Mouse (Mus musculus) splenic B cell, adult 2 months (primary cell): ENCODE data around the gene Gabarap.

ENCODE experiments used
- DNase-seq: peaks from one replicate; pipeline ENCODE4 v3.0.0-alpha.2; 2011; ENCODE audit warnings: low read depth, low spot score
- H3K27me3 ChIP-seq: 2 replicates; pipeline ENCODE4 v1.6.1; 2012; ENCODE audit warnings: mild to moderate bottlenecking, low read length, moderate library complexity, mixed read lengths; ENCODE audit not compliant: control insufficient read depth, poor library complexity, insufficient read depth, severe bottlenecking
- H3K36me3 ChIP-seq: 2 replicates; pipeline ENCODE4 v1.6.1; 2012; ENCODE audit warnings: mild to moderate bottlenecking, low read length, moderate library complexity, mixed read lengths; ENCODE audit not compliant: control insufficient read depth, poor library complexity, insufficient read depth, severe bottlenecking

Gabarap gene

GRCm38 (mm10) chr11:70030651-70031320 lies 39.8 kb downstream of the Gabarap start:
- no peak for DNase-seq
- H3K36me3 ChIP-seq, result no peaks in the 10 kb centered on the region

GRCm38 (mm10) chr11:70031321-70031670 lies 40.4 kb downstream of the Gabarap start:
- Histone ChIP-seq H3K36me3 (no peaks in the 10 kb centered on the region), H3K27me3 (no peaks in the 10 kb centered on the region)
- DNase-seq, result no peak

More at GRCm38 (mm10) chr11:70030651-70031320, 39.8 kb downstream of the Gabarap start:
- H3K27me3 ChIP-seq, result no peaks in the 10 kb centered on the region

GRCm38 (mm10) chr11:70038174-70038573 lies 47.2 kb downstream of the Gabarap start:
- DNase-seq, result no peak
- no peaks in the 10 kb centered on the region for H3K36me3 ChIP-seq

GRCm38 (mm10) chr11:70039631-70040030 lies 48.7 kb downstream of the Gabarap start:
- no peak for DNase-seq
- Histone ChIP-seq H3K36me3 (no peaks in the 10 kb centered on the region), H3K27me3 (no peaks in the 10 kb centered on the region; the same call in 1 of the 2 replicates)

More at GRCm38 (mm10) chr11:70038174-70038573, 47.2 kb downstream of the Gabarap start:
- H3K27me3 ChIP-seq, result no peaks in the 10 kb centered on the region; the same call in 1 of the 2 replicates

- no peaks in the 10 kb centered on the region for H3K36me3 ChIP-seq
- no peak for DNase-seq
- no peaks in the 10 kb centered on the region; the same call in 1 of the 2 replicates for H3K27me3 ChIP-seq
Observed at GRCm38 (mm10) chr11:70040184-70040583, 49.2 kb downstream of the Gabarap start.

- Histone ChIP-seq H3K27me3 (no peaks in the 10 kb centered on the region; the same call in 1 of the 2 replicates), H3K36me3 (no peaks in the 10 kb centered on the region)
- DNase-seq, result no peak
Observed at GRCm38 (mm10) chr11:70042309-70043085, 51.6 kb downstream of the Gabarap start.

GRCm38 (mm10) chr11:70043665-70044064 lies 52.7 kb downstream of the Gabarap start:
- H3K36me3 ChIP-seq, result no peaks in the 10 kb centered on the region
- no peak for DNase-seq
- H3K27me3 ChIP-seq, result no peaks in the 10 kb centered on the region; the same call in 1 of the 2 replicates
